Mouse (Mus musculus) kidney, embryonic 16.5 days (tissue): ENCODE results near the gene Zc3h7b. TPM values are rescaled to one million over a fixed set of nuclear protein-coding genes. Genes with fewer than 3 reads are reported as not detected.
A peak's percentile ranks its signal among the peaks of the same experiment; 100 is the strongest.
"Not testable (repeated sequence)": the region's sequence is repeated elsewhere in the genome, so short reads cannot be mapped to it uniquely, and the experiment has no call there.

ENCODE experiments used
- ATAC-seq: fragments of 200-750 bp; cut with Nextera tagmentation; 2 replicates; pipeline ENCODE4 v1.8.0; 2017; ENCODE audit warnings: moderate TSS enrichment; ENCODE audit not compliant: low FRiP score, low TSS enrichment
- H3K27ac ChIP-seq: fragments of 300-500 bp; sonication (generic); 2 replicates; pipeline ENCODE4 v1.5.1; 2014; ENCODE audit warnings: low read length
- H3K27me3 ChIP-seq: fragments of 300-500 bp; sonication (generic); 2 replicates; pipeline ENCODE4 v1.6.1; 2014; ENCODE audit warnings: low read length, control low read depth, mixed read lengths; ENCODE audit not compliant: insufficient read depth
- H3K36me3 ChIP-seq: fragments of 300-500 bp; sonication (generic); 2 replicates; pipeline ENCODE4 v1.6.1; 2014; ENCODE audit warnings: low read length, control low read depth, mixed read lengths; ENCODE audit not compliant: insufficient read depth
- H3K4me1 ChIP-seq: fragments of 300-500 bp; sonication (generic); 2 replicates; pipeline ENCODE4 v1.6.1; 2014; ENCODE audit warnings: low read length, control low read depth, mixed read lengths; ENCODE audit not compliant: insufficient read depth
- H3K4me2 ChIP-seq: fragments of 300-500 bp; sonication (generic); replicated peaks from 2 replicates; pipeline ENCODE4 v1.6.1; 2014; ENCODE audit warnings: low read depth, low read length
- H3K4me3 ChIP-seq: fragments of 300-500 bp; sonication (generic); 2 replicates; pipeline ENCODE4 v1.5.1; 2014; ENCODE audit warnings: mild to moderate bottlenecking, low read length
- H3K9ac ChIP-seq: fragments of 300-500 bp; sonication (generic); replicated peaks from 2 replicates; pipeline ENCODE4 v1.6.1; 2014; ENCODE audit warnings: low read length
- H3K9me3 ChIP-seq: fragments of 300-500 bp; sonication (generic); 2 replicates; pipeline ENCODE4 v1.6.1; 2016; ENCODE audit warnings: low read length, control low read depth
- WGBS: fragments of 180-500 bp; shearing (Covaris S2); extraction: QIAGEN DNeasy Blood & Tissue Kit; methylation state at CpG from one replicate; pipeline ENCODE4 v1.1.7; 2014; 5-methylcytosine and 5-hydroxymethylcytosine counted together
- polyA plus RNA-seq: library from polyadenylated mRNA; unstranded; fragments of >200 nt; fragmentation: Nextera tagmentation; extraction: Ambion mirVana; gene quantifications from 2 replicates; pipeline ENCODE4 v1.2.1, GENCODE M21; 2015

The Zc3h7b gene
- 35.1 and 40.3 TPM in 2 replicates for polyA plus RNA-seq

GRCm38 (mm10) chr15:81744992-81745600 lies at the start of gene Zc3h7b, which contains the start of gene Rangap1:
Zc3h7b (plus strand) TSS chr15:81745057.
Rangap1 (minus strand) TSS chr15:81745530.
- H3K9ac ChIP-seq: peak within 1 kb of the TSS; percentile 96
- 0% methylated on average over 60 of the region's 65 CpGs for WGBS

GRCm38 (mm10) chr15:81697175-81697574 lies 47.7 kb upstream of the Zc3h7b start, which contains the start of gene Chadl:
Chadl (minus strand) TSS chr15:81697287.
- H3K4me2 ChIP-seq: no peak within 1 kb of the TSS
- H3K9ac ChIP-seq: no peak within 1 kb of the TSS

More at GRCm38 (mm10) chr15:81744992-81745600, at the start of gene Zc3h7b, which contains the start of gene Rangap1:
- peak within 1 kb of the TSS; percentile 94 for H3K27ac ChIP-seq
- ATAC-seq: peak; percentile 78
- no peaks in the 10 kb centered on the region for H3K27me3 ChIP-seq
- H3K4me3 ChIP-seq: peak within 1 kb of the TSS; percentile 96
- no peaks in the 10 kb centered on the region for H3K36me3 ChIP-seq
- no peaks in the 10 kb centered on the region for H3K9me3 ChIP-seq
- H3K4me2 ChIP-seq: peak within 1 kb of the TSS; percentile 82
- peaks cover 24% of the 10 kb centered on the region for H3K4me1 ChIP-seq

GRCm38 (mm10) chr15:81697847-81698246 lies 47.0 kb upstream of the Zc3h7b start:
- Histone ChIP-seq H3K27me3 (peaks cover 19% of the 10 kb centered on the region), H3K4me3 (no peak overlapping the region), H3K9ac (no peak overlapping the region), H3K9me3 (no peaks in the 10 kb centered on the region), H3K4me1 (peaks cover 14% of the 10 kb centered on the region), H3K27ac (no peak overlapping the region), H3K36me3 (peaks cover 2% of the 10 kb centered on the region; the same call in 1 of the 2 replicates), H3K4me2 (no peak overlapping the region)
- no peak for ATAC-seq
- 48% methylated on average over 3 of the region's 3 CpGs for WGBS

More at GRCm38 (mm10) chr15:81697175-81697574, 47.7 kb upstream of the Zc3h7b start, which contains the start of gene Chadl:
- Histone ChIP-seq H3K9me3 (no peaks in the 10 kb centered on the region), H3K36me3 (no peaks in the 10 kb centered on the region), H3K4me3 (no peak within 1 kb of the TSS), H3K27ac (no peak within 1 kb of the TSS), H3K27me3 (peaks cover 26% of the 10 kb centered on the region), H3K4me1 (peaks cover 14% of the 10 kb centered on the region)
- WGBS: 65% methylated on average over 7 of the region's 7 CpGs
- no peak for ATAC-seq

GRCm38 (mm10) chr15:81698532-81698931 lies 46.3 kb upstream of the Zc3h7b start:
- Histone ChIP-seq H3K27ac (no peak overlapping the region), H3K9ac (no peak overlapping the region), H3K36me3 (peaks cover 7% of the 10 kb centered on the region; the same call in 1 of the 2 replicates), H3K4me3 (no peak overlapping the region), H3K9me3 (no peaks in the 10 kb centered on the region), H3K27me3 (peaks cover 13% of the 10 kb centered on the region), H3K4me2 (no peak overlapping the region), H3K4me1 (peaks cover 10% of the 10 kb centered on the region)
- ATAC-seq: no peak
- WGBS: 74% methylated on average over 2 of the region's 2 CpGs

- ATAC-seq: no peak
- Histone ChIP-seq H3K36me3 (peaks cover 21% of the 10 kb centered on the region), H3K4me2 (no peak overlapping the region), H3K9me3 (no peaks in the 10 kb centered on the region), H3K9ac (no peak overlapping the region), H3K4me3 (no peak overlapping the region), H3K27ac (no peak overlapping the region), H3K4me1 (no peaks in the 10 kb centered on the region), H3K27me3 (peaks cover 9% of the 10 kb centered on the region; the same call in 1 of the 2 replicates)
- WGBS: 51% methylated on average over 2 of the region's 2 CpGs
Measured at GRCm38 (mm10) chr15:81700161-81700560, 44.7 kb upstream of the Zc3h7b start.

DNA sequence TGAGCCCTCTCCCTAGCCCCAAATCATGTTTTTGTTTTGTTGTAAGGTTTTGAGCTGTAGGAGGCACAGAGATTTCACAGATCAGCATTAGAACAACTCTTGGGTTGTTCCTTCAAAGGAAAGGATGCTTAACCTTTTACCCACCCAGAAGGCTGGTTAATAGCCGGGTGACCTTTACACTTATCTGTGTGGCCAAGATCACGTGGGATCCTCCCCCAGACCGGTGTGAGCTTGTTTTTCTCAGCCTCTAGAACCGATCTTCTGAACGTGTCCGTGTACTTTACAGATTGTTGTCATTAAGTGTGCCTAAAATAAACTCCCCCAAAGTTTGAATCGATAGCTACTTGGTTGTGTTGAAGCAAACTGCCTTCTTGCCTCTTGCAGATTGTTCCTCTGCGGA lies 44.3 kb upstream of the Zc3h7b start:
- Histone ChIP-seq H3K4me1 (no peaks in the 10 kb centered on the region), H3K9me3 (no peaks in the 10 kb centered on the region), H3K27me3 (peaks cover 6% of the 10 kb centered on the region; the same call in 1 of the 2 replicates), H3K36me3 (peaks cover 26% of the 10 kb centered on the region), H3K27ac (no peak overlapping the region), H3K9ac (no peak overlapping the region), H3K4me2 (no peak overlapping the region), H3K4me3 (no peak overlapping the region)
- no peak for ATAC-seq
- WGBS: 40% methylated on average over 8 of the region's 8 CpGs

GRCm38 (mm10) chr15:81701350-81701749 lies 43.5 kb upstream of the Zc3h7b start:
- not testable (repeated sequence) for H3K9me3 ChIP-seq, H3K27me3 ChIP-seq, H3K27ac ChIP-seq, H3K9ac ChIP-seq, H3K4me1 ChIP-seq, H3K4me2 ChIP-seq, ATAC-seq, H3K4me3 ChIP-seq
- WGBS: 84% methylated on average over 4 of the region's 4 CpGs
- peaks cover 33% of the 10 kb centered on the region for H3K36me3 ChIP-seq

DNA sequence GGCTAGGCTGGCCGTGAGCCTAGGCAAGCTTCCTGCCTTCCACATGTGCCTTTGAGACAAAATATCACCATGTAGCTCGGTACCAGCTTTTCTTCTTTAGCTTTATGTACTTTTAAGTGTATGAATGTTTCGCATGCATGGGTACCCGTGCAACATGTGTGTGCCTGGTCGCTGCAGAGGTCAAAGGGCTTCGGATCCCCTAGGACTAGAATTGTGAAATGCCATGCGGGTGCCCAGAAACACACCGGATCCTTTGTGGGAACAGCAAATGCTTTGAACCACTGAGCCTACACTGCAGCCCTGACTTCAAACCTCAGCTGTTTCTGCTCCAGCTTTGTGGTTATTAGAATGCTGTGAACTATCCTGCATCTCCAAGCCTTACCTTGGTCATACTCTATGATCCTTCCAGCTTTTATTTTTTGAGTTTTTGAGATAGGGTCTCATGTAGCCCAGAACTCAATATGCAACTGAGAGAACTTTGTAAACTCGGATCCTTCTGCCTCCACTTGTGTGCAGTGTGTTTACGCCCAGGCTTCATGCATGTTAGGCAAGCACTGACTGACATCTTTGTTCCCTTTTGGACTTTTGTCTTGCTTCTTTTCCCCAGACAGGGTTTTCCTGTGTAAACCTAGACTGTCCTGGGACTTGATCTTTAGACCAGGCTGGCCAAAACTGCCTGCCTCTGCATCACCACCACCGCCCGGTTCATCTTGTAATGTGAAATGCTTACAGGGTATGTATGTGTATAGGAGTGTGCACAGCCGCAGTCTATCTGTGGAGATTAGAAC lies 42.4 kb upstream of the Zc3h7b start:
- Histone ChIP-seq H3K4me3 (no peak overlapping the region), H3K4me2 (no peak overlapping the region), H3K27ac (no peak overlapping the region; the same call in 1 of the 2 replicates), H3K9me3 (no peaks in the 10 kb centered on the region), H3K4me1 (no peaks in the 10 kb centered on the region), H3K36me3 (peaks cover 36% of the 10 kb centered on the region), H3K9ac (no peak overlapping the region), H3K27me3 (no peaks in the 10 kb centered on the region)
- ATAC-seq: no peak
- 88% methylated on average over 13 of the region's 13 CpGs for WGBS

GRCm38 (mm10) chr15:81703094-81703489 lies 41.8 kb upstream of the Zc3h7b start:
- no peaks in the 10 kb centered on the region for H3K4me1 ChIP-seq
- 80% methylated on average over 3 of the region's 3 CpGs for WGBS
- peaks cover 41% of the 10 kb centered on the region for H3K36me3 ChIP-seq

More at GRCm38 (mm10) chr15:81703094-81703489, 41.8 kb upstream of the Zc3h7b start:
- Histone ChIP-seq H3K4me2 (no peak overlapping the region), H3K4me3 (no peak overlapping the region), H3K27ac (no peak overlapping the region), H3K9ac (no peak overlapping the region), H3K27me3 (no peaks in the 10 kb centered on the region), H3K9me3 (no peaks in the 10 kb centered on the region)
- ATAC-seq: no peak
